Mouse (Mus musculus) G1E (cell line): ENCODE measurements at regions not wholly inside any gene's neighbourhood (a gene's known extent, or its start where the extent isn't known, plus 50 kb on each side); places are given as distances from the start of the nearest gene placed in this dataset.

Experiments used
- CTCF ChIP-seq: IDR thresholded peaks from 2 replicates; pipeline ENCODE4 v1.5.1; 2012; ENCODE audit warnings: low read depth, low read length, inconsistent platforms, mixed read lengths
- GATA1 ChIP-seq: IDR thresholded peaks from 2 replicates; pipeline ENCODE4 v1.6.1; 2012; ENCODE audit warnings: borderline replicate concordance, low read length, inconsistent platforms, mixed read lengths

DNA sequence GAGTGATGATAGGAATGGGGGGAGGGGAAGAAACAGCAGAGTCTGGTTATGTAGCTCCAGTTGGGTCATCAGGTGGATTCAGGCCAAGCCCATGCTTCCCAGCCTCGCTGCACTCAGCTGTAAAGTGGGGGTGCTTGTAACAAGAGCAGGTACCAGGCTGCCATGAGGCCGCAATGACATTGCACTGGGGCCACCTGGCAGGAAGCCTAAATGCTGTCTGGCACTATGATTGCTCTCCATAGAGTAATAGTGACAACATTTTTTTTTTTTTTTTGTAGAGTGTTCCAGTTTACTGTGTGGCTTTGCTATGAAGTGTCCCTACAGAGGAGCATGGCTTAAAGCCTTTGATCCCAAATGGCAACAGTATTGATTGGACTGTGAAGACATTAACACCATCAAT, 171.9 kb upstream of the Prok2 start:
- TF ChIP-seq CTCF (no peak), GATA1 (no peak)
